Mouse (Mus musculus) brain, adult 2 months (tissue): ENCODE results near the gene Rasgef1b.

ENCODE experiments used
- DNase-seq: peaks from one replicate; pipeline ENCODE4 v3.0.0; 2011; ENCODE audit warnings: low read depth, low spot score

Rasgef1b gene

DNA sequence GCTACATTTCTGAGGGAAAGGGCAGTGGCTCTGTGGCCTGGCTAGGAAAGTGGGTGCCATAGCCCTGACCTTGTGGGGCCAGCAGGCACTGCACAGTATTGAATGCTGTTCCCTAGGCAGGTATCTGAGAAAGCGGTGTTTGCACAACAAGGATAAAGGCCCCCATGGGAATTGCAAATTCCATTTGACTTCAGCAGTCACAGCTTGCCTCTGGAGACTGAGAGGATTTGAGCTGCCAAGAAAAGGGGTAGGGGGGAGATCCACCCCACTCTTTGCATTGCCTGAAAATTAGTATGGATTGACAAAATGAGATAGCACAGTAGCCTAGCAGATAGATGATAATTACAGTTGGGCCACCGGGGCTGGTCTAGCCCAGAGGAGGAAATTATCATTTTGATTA, 326.1 kb downstream of the Rasgef1b start:
- DNase-seq = no peak

DNA sequence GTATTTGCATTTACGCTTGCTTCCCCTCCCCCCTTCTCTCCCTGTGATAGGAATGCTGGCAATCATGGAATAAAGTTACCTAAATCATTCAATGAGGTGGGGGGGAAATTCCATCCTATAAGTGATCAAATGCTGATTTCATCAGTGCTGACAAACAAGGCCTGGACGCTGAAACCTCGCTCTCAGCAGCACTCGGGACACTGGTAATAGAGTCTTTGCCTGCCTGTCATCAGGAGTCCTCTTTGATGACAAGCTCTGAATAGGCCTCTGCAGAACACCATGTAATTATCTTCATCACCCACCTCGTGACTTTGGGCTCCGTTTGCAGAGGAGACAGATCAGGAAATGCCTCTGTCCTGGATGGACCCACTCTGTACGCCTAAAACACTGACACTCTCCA, 326.6 kb downstream of the Rasgef1b start:
- no peak for DNase-seq

DNA sequence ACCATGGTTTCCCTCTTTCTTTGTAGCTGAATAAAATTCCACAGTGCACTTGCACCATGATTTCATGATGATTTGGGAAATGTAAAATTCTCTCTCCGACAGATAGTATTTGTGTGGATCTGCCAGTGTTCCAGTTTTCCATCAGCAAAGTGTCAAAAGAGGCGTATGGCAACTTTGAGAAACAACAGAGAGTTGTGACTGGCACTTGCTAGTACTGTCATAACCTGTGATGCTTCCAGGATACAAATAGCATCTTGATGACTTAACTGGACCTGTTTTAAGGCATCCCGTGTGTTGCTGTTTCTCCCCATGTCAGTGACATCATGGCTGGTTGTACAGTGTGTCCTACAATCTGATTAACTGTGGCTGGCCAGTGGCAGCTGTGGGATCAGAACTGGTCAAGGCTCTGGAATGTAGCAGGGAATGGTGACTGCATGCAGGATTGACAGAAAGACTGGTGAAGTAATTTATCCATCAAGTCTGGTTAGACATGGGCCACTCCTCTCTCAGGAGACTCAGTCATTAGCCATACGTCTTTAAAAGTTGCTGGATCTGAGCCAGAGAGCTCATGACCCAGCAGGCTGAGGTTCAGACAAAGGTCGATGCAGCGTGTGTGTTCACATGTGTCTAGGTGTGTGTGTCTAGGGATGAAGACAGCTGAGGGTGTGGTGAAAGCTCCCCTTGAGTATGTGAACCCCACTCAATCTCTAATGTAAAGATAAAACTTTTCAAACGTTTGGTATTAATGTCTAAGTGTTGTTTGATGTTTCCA, 328.8 kb downstream of the Rasgef1b start:
- DNase-seq = no peak

DNA sequence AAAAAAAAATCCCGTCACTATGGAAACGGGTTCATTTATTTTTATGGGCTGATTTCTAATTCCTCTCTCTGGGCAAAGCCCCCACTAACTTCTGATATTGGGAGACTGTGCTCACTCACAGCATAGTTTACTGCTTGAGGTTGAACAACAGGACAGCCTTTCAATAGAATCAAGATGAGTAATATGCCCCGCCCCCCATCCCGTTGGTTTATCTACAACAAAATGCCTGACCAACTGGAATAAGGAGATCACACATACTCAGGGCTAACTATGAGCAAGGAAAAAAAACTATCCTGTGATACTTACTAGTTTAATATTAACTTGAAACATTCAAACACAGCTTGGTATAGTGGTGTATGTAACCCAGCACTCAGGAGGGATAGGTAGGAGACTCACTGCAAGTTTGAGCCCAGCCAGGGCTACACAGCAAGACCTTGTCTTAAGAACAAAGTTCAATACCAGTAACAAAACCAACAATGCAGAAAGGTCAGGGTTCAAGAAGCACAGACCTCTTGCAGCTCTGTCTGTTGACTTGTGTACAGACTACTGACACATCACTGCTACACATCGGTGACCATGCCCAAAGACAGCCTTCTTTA, 330.3 kb downstream of the Rasgef1b start:
- no peak for DNase-seq

DNA sequence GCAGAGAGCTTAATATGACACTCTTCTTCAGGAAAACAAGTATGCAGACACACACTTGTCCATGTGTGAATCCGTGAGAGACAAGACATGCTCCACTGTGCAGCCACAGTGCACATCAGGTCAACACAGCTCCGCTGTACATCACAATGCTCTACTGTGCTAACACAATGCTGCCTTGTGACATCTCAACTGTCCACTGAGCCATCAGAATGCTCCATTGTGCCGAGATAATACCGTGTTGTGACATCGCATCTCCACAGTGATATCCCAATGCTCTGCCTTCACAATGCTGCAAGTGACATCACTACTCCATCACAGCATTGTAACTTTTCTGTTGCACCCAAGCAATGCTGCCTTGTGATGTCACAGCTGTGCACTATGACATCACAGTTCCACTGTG, 334.3 kb downstream of the Rasgef1b start:
- peak; percentile 92 for DNase-seq

DNA sequence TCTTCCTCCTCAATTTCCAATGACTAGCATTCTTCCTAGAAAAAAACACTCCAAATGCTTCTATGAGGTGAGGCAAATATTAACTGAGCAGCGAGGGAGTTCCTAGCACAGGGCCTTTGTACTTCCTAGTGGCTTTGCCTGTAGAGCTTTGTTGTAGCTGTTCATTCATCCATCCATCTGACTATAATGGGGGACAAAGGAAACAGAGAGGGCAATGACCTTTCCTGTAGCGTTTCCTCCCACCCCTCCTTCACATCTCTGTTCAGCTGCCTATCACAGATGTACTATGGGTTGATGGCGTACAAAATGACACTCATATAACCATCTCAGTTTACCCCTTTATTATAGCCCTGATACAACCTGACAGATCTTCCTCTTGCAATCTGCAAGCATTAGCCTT, 337.3 kb downstream of the Rasgef1b start:
- no peak for DNase-seq

DNA sequence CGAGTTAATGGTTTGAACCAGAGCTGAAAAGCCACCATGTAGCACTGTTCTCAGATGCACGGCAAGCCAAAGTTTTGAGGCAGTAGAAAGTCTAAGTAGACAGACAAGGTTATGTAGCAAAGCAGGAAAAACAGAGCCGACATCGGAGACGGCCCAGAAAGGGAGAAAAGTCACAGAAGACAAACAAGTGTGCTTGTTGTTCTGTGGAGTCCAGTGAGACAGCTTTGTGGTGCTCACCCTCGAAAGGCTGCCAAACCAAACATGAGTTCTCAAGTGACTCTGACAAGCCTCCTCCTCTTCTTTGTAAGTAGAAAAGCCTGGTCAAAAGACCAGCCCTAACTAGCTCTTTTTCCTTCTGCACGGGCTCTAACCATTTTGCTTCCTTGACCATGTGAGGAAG, 338.1 kb downstream of the Rasgef1b start:
- no peak for DNase-seq

DNA sequence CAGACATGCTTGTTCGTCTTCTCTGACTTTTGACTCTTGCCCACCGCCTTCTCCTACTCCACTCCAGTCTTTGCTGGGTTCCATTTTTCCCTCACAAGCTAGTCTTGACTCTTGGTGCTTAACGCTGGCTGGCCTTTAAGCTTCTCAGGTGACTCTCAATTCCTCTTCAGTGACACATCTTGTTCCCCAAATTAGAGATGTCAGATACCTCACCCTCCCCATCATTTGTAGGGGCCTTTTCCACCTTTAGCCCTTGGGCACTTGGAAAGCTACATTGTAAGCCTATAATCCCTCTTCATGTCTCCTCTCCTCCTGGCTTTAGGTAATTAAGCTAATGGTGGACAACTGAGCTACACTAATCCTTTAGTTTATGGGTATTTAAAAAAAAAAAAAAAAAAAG, 338.6 kb downstream of the Rasgef1b start:
- DNase-seq = no peak

DNA sequence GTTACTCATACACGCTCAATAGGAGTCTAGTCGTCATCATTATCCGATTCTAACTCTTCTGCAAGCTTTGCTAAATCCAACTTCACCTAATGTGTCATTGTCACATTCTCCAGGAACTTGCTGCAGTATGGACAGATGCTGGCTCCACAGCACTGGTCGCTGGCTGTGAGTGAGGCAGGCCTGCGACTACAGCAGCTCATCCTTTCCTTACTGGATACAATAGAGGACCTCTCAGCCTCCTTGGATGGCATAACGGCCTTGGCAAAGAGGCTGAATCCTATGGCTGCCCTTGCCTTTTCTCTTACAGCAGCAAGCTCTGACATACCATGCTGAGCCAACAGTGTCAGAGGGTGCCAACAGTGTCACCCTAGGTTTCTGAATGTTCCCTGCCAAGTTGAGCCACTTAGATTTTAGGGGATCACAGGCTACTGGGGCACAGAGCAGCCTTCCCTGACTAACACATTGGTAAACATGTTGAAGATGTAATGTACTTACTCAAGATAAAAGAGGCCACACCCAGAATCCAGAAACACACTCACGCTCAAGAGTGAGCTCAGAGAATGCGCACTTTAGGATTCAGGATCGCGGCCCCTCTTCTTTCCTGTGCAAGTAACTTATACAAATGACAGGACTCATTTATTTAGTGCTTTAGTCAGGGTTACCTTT, 340.1 kb downstream of the Rasgef1b start:
- DNase-seq = no peak

DNA sequence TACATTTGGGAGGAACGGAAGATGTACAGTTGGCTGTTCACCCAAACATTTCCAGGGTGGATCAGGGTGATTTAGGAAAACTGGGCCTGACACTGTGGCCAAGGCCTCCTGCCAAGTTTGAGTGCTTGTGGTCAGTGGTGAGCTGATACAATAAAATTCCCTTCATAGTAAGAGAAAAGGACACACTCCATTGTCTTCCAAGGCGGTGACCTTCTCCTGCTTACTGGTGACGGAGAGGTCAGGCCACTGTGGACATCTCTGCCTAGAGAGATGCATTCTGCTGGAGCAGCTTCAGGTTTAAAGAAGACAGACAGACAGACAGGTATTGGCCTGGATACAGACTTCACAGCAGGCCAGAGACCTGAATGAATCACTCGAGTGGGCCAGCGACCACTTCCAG, 340.7 kb downstream of the Rasgef1b start:
- DNase-seq = no peak

DNA sequence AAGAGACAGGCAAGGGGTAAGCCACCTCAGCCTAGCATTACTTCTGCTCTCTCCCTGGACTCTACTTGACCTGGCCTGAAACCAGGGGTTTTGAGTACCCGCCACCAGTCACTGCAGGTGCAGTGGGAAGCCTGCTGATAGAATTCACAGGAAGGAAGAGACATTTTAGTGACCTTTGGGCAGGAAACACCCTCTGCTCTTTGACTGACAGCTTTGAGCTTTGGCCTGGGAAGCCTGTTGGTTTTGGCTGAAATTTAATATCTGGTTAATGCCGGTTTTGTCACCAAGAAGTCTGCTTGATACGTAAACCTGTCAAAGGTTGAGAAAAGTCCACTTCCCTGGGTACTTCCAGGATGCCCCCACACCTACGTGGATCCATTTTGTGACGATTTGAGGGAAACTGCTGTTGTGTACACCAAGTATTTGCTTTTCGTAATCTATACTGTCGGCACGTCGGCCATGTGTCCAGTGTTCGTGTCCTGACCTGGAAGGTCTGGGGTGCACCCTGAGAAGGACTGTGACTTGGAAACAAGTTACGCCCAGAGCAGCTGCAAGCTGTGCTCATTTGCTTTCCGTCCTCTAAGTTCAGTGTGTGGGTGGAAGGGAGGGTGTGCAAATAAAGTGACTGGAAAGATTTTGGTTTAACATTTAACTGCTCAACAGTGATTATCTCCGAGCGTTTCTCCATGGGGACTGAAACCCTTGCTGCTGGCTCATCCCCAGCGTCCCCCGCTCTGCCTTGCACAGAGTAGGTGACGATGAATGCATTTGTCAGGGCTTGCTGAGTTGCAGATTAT, 341.5 kb downstream of the Rasgef1b start:
- DNase-seq = peak; percentile 88

DNA sequence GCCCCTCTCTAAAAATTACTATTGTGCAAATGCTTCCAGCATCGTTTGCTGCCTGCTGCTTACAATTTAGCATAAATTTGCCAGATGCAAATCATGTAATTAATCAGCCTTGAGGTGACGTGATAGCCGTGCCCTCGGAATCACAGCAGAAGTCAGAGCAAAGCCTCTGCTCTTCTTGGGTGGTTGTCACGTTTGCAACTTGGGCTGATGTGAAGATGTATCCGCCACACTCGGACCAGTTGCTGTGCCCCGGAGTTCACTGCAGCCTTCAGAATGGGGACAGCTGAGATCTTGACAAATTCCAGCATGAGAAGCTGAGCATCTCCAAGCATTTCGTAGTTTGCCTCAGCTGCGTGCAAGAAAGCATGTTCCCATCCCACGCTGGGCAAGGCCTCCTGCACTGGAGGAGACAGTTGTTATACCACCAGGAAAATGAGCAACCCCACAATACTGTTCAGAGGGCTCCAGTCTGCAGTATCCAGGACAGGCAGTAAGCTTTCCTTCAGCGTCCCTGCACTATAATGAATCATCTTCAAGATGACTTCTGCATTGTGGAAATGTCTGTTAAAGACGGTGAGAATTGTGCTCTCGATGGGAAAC, 342.5 kb downstream of the Rasgef1b start:
- DNase-seq = peak; percentile 70

DNA sequence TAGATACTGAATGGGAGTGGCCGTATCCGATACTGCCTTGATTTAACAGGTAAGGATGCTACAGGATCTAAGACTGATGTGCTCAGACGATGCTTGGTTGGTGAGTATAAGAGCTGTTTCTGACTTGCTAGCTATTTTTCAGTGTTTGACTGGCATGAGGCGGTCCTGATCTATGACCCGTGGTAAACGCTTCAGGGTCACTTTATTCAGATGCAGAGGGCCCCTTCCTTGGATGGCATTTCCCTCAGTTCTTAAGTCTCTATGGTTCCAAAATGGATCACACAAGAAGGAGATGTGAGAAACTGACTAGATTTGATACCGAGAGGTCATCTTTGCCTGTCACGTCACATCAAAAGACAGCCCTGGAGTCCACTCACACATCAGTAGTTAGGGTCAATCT, 343.1 kb downstream of the Rasgef1b start:
- no peak for DNase-seq

DNA sequence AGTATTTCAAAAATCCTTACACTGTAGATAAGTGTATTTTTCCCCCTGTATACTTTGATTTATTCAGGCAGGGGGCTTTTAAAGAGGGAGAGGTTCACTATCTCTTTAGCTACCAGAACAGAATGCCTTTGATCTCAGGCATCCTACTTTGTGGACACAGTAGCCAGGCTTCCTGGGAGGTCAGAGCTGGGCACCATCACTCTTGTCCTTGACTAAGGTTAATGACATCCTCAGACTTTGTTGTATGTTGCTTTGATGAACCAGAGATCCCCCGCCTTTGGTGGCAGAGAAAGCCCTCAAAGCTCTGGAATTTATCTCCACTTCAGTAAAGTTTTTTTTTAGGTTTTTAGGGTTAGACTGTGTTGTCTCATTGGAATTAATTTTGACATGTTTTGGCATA, 343.8 kb downstream of the Rasgef1b start:
- DNase-seq = no peak

DNA sequence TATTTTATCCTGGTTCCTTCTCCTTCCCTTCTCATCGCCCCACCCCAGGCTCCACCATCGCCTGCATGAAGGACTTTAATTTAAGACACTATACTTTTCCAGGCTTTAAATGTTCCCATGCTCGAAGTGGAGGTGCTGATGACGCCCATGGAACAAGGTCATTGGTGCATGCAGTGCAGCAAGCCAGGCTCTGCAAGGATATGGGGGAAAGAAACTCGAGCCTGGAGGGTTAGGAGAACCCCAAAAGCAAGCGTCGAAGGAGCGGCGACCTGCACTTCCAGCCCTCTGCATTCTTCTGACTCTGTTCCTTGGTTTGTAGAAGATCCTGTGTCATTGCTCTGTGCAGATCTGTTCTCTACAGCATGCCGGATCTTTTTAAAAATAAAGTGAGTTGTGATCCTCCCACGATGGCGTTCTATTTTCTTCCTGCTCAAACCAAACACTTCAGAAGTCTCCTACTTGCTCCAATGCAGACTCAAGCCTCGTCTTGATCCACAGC, 345.0 kb downstream of the Rasgef1b start:
- peak; percentile 91 for DNase-seq

DNA sequence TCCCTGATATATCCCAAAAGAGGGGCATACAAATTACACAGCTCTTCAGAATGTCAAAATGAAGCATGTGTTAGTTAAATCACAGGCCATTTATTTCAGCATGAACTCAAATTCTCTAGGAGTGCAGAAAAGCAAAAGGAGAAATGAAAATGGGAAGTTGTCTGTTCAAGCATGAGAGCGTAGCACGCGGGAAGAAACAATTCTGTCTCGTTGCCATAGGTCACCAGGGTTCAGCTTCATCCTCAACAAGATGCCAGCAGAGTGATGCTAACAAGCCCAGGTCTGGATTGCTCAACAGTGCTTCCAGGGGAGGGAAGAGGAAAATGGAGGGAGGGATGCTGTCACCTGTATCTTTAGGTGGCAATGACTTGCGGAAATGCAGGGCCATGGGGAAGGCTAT, 346.1 kb downstream of the Rasgef1b start:
- no peak for DNase-seq

DNA sequence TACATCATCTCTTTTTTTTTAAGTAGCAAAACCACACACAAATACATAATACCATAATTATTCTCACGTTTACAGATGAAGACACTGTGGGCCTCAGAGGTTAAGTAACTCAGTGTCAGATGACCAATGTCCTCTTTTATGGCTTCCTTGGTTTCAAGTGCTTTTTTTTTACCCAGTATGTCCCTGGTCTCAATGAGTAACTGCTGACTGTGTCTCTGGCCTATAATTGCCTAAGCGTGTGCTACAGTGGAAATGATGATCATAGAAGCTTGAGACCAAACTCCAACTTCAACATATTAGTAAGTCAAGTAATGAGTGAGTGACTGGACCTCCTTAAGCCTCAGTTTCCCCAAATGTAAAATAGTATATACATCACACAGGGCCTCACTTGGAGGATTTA, 347.2 kb downstream of the Rasgef1b start:
- DNase-seq = no peak

DNA sequence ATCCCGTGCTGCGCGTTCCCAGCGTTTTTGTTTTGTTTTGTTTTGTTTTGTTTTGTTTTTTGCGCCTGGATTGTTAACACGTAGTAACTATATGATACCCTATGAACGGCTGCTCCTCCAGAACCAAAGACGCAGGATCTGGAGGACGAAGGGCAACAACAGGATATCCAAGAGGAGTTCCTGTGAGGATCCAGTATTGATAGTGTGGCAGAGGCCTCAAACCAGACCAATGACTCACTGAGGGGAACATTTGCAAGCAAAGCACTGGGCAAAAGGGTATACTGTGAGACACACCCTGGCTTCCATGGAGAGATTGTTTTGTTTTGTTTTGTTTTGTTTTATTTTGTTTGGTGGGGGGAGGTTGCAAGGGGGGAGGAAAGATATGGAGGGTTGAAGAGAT, 348.0 kb downstream of the Rasgef1b start:
- DNase-seq = no peak

DNA sequence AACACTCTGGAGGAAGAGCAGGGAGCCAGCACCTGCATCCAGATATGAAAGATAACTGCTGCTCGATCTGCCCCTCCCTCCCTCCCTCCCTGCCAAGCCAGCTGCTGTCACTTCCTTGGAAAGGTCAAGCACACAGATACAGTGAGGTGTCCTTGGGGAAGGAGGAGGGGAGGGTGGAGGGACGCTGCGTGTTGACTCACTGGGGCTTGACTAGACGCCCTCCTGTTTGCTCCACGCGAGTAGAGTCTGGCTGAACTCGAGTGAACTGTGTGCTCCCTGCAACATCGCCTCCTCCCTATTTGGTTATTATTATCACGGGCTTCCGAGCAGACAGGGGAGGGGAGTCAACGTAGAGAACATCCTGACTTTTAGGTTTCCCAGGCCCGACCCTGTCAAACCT, 348.7 kb downstream of the Rasgef1b start:
- DNase-seq = peak; percentile 59

DNA sequence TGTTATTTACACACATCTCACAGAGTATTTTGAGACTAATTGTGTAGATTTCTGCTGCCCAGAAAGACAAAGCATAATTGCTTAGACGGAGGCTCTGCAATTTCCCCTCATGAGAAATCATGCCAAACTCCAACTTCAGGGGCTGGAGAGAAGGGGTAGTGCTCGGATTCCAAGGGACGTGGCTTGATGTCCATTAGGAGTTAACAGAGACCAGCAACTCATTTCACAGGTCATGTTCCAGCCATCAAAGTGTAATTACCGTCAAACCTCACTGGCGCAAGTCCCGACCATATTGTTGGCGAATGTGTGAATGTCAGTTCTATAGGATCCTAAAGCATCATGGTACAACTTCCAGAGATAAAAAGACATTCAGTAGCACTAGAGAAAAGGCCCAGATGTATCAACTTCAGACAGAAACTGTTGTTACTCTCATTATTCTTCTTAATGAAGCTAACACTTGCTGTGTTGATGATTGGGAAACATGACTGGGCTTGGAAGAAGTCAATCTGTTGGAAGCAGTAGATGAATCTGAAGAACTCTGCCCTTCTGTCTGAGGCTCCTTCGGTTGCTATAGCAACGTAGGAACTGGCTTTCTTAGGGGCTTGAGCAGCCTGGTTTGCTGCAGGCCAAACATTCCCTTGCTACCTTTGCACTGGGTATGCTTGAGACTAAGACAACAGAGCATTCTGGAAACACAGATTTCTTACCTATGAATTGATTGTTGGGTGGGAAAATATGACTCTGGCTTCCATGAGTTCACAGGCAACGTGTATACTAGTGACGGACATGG, 350.2 kb downstream of the Rasgef1b start:
- DNase-seq = peak; percentile 44

DNA sequence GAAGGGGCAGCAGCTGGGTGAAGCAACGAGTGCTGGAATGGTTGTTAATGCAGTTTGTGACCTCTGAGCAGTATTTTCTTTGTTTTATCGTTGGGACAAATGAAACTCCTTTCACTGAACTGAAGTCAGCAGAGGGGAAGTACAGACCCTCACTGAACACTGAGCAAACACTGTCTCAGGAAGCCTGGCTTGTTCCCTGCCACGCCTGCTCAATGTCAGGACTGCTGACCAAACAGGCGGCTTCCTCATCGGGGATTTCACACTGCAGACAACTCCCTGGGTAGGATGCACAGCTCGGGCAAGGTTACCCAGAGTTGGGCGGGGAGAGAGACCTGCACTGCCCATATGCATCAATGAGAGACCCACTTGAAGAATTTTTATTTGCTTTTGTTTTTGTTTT, 353.1 kb downstream of the Rasgef1b start:
- DNase-seq = no peak
